10 mouse cellular contexts compared by ENCODE assay signal in the genomic region with DNA sequence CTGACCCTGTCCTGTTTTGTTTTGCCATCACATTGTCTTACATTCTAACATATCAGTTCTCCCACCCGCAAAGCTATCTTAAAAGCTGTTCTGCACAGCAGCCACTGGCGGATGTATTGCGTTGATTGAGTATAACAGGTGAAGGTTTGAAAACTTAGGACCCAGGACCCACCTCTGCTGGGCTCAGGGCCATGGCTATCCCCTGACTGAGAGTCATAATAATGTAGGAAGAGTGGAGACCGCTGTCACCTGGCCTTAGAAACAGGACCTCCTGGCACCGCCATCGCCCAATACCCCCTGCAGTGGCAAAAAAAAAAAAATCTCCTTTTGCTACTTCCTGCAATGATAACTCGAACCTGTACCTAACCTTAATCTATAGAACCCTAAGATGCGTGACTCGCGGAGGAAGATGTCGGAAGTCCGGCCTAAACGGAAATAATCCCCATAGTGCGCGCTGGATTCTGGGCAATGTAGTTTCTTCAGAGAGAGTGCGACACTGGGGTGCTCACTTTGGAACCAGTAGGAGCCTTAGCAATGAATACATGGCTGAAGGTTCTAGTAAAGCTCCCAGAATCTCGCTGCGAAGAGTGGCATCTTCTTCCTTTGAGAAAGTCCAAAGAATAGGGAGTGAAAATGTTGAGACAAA. TPM values are rescaled to one million over a fixed set of nuclear protein-coding genes. Genes with fewer than 3 reads are reported as not detected.
DNase-seq lines count a peak whose midpoint lies in the region; ATAC-seq lines count a peak whose summit lies in the region.
"Had no signal": no experiment of that assay in that cellular context is flagged by ENCODE, and none has a peak within 500 bp of the region (broad histone marks: within the 10 kb centered on the region; RNA-seq: fewer than 3 reads in every experiment).

No protein-coding gene starts in this region.

- H3K4me2 ChIP-seq in heart, embryonic 13.5 days = peak overlapping the region; percentile 27; the same call in 1 of the 2 replicates
- H3K4me2 ChIP-seq in hindbrain, embryonic 11.5 days (replicated peaks; ENCODE audit: low read depth, low read length) = no peak overlapping the region

- no peaks in the 10 kb centered on the region for H3K36me3 ChIP-seq in heart, embryonic 13.5 days
- H3K36me3 ChIP-seq in heart, embryonic 10.5 days = no peaks in the 10 kb centered on the region
- no peaks in the 10 kb centered on the region for H3K36me3 ChIP-seq in hindbrain, embryonic 11.5 days (ENCODE audit: control insufficient read depth, insufficient read depth, low read length)

- ATAC-seq in heart, embryonic 13.5 days (ENCODE audit: extremely low read depth, insufficient number of reproducible peaks, low FRiP score, low TSS enrichment) = no peak
- ATAC-seq in hindbrain, embryonic 11.5 days (ENCODE audit: low FRiP score) = peak; percentile 64

- intact Hi-C loops in left cerebral cortex, postnatal 4 days (cut with DNase I) = no loop called here

- H3K4me1 ChIP-seq in heart, embryonic 13.5 days = no peaks in the 10 kb centered on the region
- H3K4me1 ChIP-seq in heart, embryonic 10.5 days = no peaks in the 10 kb centered on the region
- no peaks in the 10 kb centered on the region for H3K4me1 ChIP-seq in hindbrain, embryonic 11.5 days (replicated peaks; ENCODE audit: control insufficient read depth, insufficient read depth, low read length)

- no peak overlapping the region for H3K9ac ChIP-seq in heart, embryonic 13.5 days
- H3K9ac ChIP-seq in hindbrain, embryonic 11.5 days (ENCODE audit: low read depth, low read length) = no peak overlapping the region

- H3K9me3 ChIP-seq in heart, embryonic 13.5 days = no peaks in the 10 kb centered on the region
- no peaks in the 10 kb centered on the region; the same call in 1 of the 2 replicates for H3K9me3 ChIP-seq in heart, embryonic 10.5 days
- H3K9me3 ChIP-seq in hindbrain, embryonic 11.5 days (ENCODE audit: control insufficient read depth, low read length) = no peaks in the 10 kb centered on the region

- H3K4me3 ChIP-seq in heart, embryonic 13.5 days = peak overlapping the region; percentile 21
- H3K4me3 ChIP-seq in heart, embryonic 10.5 days = no peak overlapping the region
- peak overlapping the region; percentile 12; the same call in 1 of the 2 replicates for H3K4me3 ChIP-seq in hindbrain, embryonic 11.5 days (ENCODE audit: low read depth, low read length)

- no peak overlapping the region for H3K27ac ChIP-seq in heart, embryonic 13.5 days (replicated peaks)
- no peak overlapping the region for H3K27ac ChIP-seq in heart, embryonic 10.5 days
- no peak overlapping the region for H3K27ac ChIP-seq in hindbrain, embryonic 11.5 days (ENCODE audit: low read depth, low read length)

- 59% methylated on average over 18 of the region's 18 CpGs for WGBS in heart, embryonic 13.5 days
- WGBS in heart, embryonic 10.5 days = 61% methylated on average over 18 of the region's 18 CpGs
- 55% methylated on average over 18 of the region's 18 CpGs for WGBS in hindbrain, embryonic 11.5 days

- no peaks in the 10 kb centered on the region for H3K27me3 ChIP-seq in heart, embryonic 13.5 days (replicated peaks)
- no peaks in the 10 kb centered on the region for H3K27me3 ChIP-seq in heart, embryonic 10.5 days (ENCODE audit: insufficient read depth, poor library complexity, severe bottlenecking)
- no peaks in the 10 kb centered on the region for H3K27me3 ChIP-seq in hindbrain, embryonic 11.5 days (ENCODE audit: control insufficient read depth, insufficient read depth, low read length)

- no peak for DNase-seq in heart, embryonic 10.5 days (ENCODE audit: low spot score)
- DNase-seq in cerebellum, postnatal 36 days = peak; percentile 60 to 68
- peak; percentile 12 for DNase-seq in hindbrain, embryonic 11.5 days (ENCODE audit: low spot score)
- DNase-seq in left cerebral cortex, postnatal 4 days = peak; percentile 49
- DNase-seq in right cerebral cortex, postnatal 36 days (ENCODE audit: low spot score in 2 of 2) = peak; percentile 27 to 64
- DNase-seq in thymus, postnatal 36 days = no peak
- no peak for DNase-seq in urinary bladder, adult 18-20 months (ENCODE audit: low spot score in 2 of 2)

RNA-seq across cellular contexts. Expression of gene Zik1, which starts 14.5 kb away (rescaled TPM):
- 6.3 and 6.5 TPM in 2 replicates for polyA plus RNA-seq in heart, embryonic 13.5 days (2015; fragmentation: Nextera tagmentation; extraction: Ambion mirVana)
- 9.3 and 12.9 TPM in 2 replicates for polyA plus RNA-seq in heart, embryonic 10.5 days (2016; fragmentation: Nextera tagmentation; extraction: Ambion mirVana)
- 40.0 and 46.8 TPM in 2 replicates for polyA plus RNA-seq in hindbrain, embryonic 11.5 days (2014; fragmentation: Nextera tagmentation; extraction: Ambion mirVana)
- total RNA-seq in left cerebral cortex, postnatal 4 days (2021) = 10 to 100 TPM; 23.8 to 26.0 TPM

RNA-seq across cellular contexts. Expression of gene Vmn1r67, which starts 37.6 kb away (rescaled TPM):
- polyA plus RNA-seq in heart, embryonic 13.5 days (2015; fragmentation: Nextera tagmentation; extraction: Ambion mirVana) = not detected in 2 replicates
- polyA plus RNA-seq in heart, embryonic 10.5 days (2016; fragmentation: Nextera tagmentation; extraction: Ambion mirVana) = not detected in 2 replicates
- polyA plus RNA-seq in hindbrain, embryonic 11.5 days (2014; fragmentation: Nextera tagmentation; extraction: Ambion mirVana) = not detected in 2 replicates
- not detected for total RNA-seq in left cerebral cortex, postnatal 4 days (2021)
- polyA plus RNA-seq: C2C12; neural tube, embryonic 11.5 days had no signal

Comparison
In these comparisons a context has a peak if more than half of its experiments do, and no peak if none do; other contexts are left out.
1. DNase-seq: peak in cerebellum, postnatal 36 days (2 of 2), hindbrain, embryonic 11.5 days (single experiment), left cerebral cortex, postnatal 4 days (single experiment) and right cerebral cortex, postnatal 36 days (2 of 2); none in heart, embryonic 10.5 days (single experiment), thymus, postnatal 36 days (0 of 2) and urinary bladder, adult 18-20 months (0 of 2).